Mouse (Mus musculus) myocyte (in vitro differentiated cells): Measurements from ENCODE around the gene Pabpc6. TPM values are rescaled to one million over a fixed set of nuclear protein-coding genes. Genes with fewer than 3 reads are reported as not detected.

Experiments
- H3K27me3 ChIP-seq: one replicate; pipeline ENCODE4 v1.6.1; 2011; ENCODE audit not compliant: control insufficient read depth, insufficient read depth, insufficient read length
- H3K36me3 ChIP-seq: one replicate; pipeline ENCODE4 v1.6.1; 2011; ENCODE audit not compliant: control insufficient read depth, insufficient read depth
- H3K4me2 ChIP-seq: one replicate; pipeline ENCODE4 v1.6.1; 2011; ENCODE audit warnings: low read depth, control low read depth
- H3K4me3 ChIP-seq: one replicate; pipeline ENCODE4 v1.5.1; 2011; ENCODE audit warnings: mild to moderate bottlenecking, control low read depth, moderate library complexity
- H3K79me2 ChIP-seq: one replicate; pipeline ENCODE4 v1.6.1; 2011; ENCODE audit not compliant: control insufficient read depth, insufficient read depth
- H3ac ChIP-seq: one replicate; pipeline ENCODE4 v1.6.1; 2011; ENCODE audit not compliant: control insufficient read depth, insufficient read length
- CEBPB ChIP-seq: IDR thresholded peaks from 2 replicates; pipeline ENCODE4 v1.6.1; 2011; ENCODE audit warnings: mild to moderate bottlenecking, moderate library complexity; ENCODE audit not compliant: poor library complexity, insufficient read depth, severe bottlenecking
- E2F4 ChIP-seq: IDR thresholded peaks from one replicate; pipeline ENCODE4 v1.6.1; 2011; ENCODE audit warnings: mild to moderate bottlenecking, control low read depth, moderate library complexity; ENCODE audit not compliant: insufficient read depth
- MAX ChIP-seq: IDR thresholded peaks from one replicate; pipeline ENCODE4 v1.6.1; 2011; ENCODE audit warnings: low read depth, mild to moderate bottlenecking, control low read depth
- MYOD1 ChIP-seq, 3 experiments: IDR thresholded peaks; one replicate each; pipeline ENCODE4 v1.6.1; 2011; ENCODE audit warnings: control low read depth in 2 of 3, low read depth in 2 of 3, mild to moderate bottlenecking in 2 of 3, moderate library complexity in 1 of 3; ENCODE audit not compliant: insufficient read length in 2 of 3, control insufficient read depth in 1 of 3
- MYOG ChIP-seq, 3 experiments: IDR thresholded peaks; one replicate each; pipeline ENCODE4 v1.6.1; 2011; ENCODE audit warnings: control low read depth in 2 of 3, low read depth in 2 of 3, mild to moderate bottlenecking in 2 of 3; ENCODE audit not compliant: insufficient read length in 2 of 3, control insufficient read depth in 1 of 3, insufficient read depth in 1 of 3
- POLR2A ChIP-seq: IDR thresholded peaks from one replicate; pipeline ENCODE4 v1.6.1; 2011; ENCODE audit warnings: low read depth, mild to moderate bottlenecking, control low read depth, moderate library complexity; ENCODE audit not compliant: insufficient read length
- POLR2AphosphoS2 ChIP-seq: IDR thresholded peaks from one replicate; pipeline ENCODE4 v1.6.1; 2011; ENCODE audit warnings: low read depth, control low read depth; ENCODE audit not compliant: insufficient read length
- REST ChIP-seq: IDR thresholded peaks from one replicate; pipeline ENCODE4 v1.6.1; 2011; ENCODE audit warnings: mild to moderate bottlenecking, control low read depth, moderate library complexity; ENCODE audit not compliant: insufficient read depth, insufficient read length
- SRF ChIP-seq: IDR thresholded peaks from one replicate; pipeline ENCODE4 v1.6.1; 2011; ENCODE audit warnings: low read depth; ENCODE audit not compliant: control insufficient read depth, insufficient read length
- TCF12 ChIP-seq: IDR thresholded peaks from one replicate; pipeline ENCODE4 v1.6.1; 2011; ENCODE audit warnings: mild to moderate bottlenecking, control low read depth; ENCODE audit not compliant: poor library complexity, insufficient read depth, severe bottlenecking
- TCF3 ChIP-seq: IDR thresholded peaks from one replicate; pipeline ENCODE4 v1.6.1; 2011; ENCODE audit warnings: low read depth, control low read depth; ENCODE audit not compliant: insufficient read length
- USF1 ChIP-seq: IDR thresholded peaks from one replicate; pipeline ENCODE4 v1.6.1; 2011; ENCODE audit warnings: low read depth, mild to moderate bottlenecking, control low read depth, moderate library complexity
- polyA plus RNA-seq: library from polyadenylated mRNA; unstranded; fragments of >200 nt; fragmentation: generic; extraction: Trizol; gene quantifications from one replicate; pipeline ENCODE4 v1.2.1, GENCODE M21; 2012; ENCODE audit warnings: missing spikeins

Gene Pabpc6
- polyA plus RNA-seq = not detected

DNA sequence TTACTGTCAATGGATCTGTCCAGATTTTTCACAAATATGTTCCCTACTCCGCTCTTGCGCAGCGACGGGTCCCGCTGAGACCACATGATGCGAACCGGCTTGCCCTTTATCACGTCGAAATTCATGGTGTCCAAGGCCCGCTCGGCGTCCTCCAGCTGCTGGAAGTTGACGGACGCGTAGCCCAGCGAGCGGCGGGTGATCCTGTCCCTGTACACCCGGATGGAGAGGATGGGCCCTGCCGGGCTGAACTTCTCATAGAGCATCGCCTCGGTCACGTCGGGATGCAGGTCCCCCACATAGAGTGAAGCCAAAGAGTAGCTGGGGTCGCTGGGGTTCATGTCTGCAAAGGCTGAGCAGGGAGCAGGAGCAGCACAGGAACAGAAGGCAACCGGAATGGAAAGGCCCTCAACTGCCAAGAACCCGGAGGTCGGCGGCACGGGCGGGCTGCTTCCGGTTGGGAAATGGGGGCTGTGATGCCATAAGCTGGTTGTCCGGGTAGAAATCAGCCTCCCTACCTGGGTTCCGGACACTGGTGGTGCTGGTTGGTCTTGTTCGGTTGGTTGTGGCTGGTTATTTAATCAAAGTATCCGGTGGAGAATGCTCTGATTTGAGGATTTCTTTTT, at the start of gene Pabpc6:
Pabpc6 (minus strand) TSS at position 435 of the 623 bp plus-strand sequence.
- Histone ChIP-seq H3K4me3 (no peak within 1 kb of the TSS), H3K79me2 (no peaks in the 10 kb centered on the region), H3K36me3 (no peaks in the 10 kb centered on the region), H3ac (no peak within 1 kb of the TSS), H3K4me2 (no peak within 1 kb of the TSS), H3K27me3 (no peaks in the 10 kb centered on the region)
- TF ChIP-seq MYOD1 (IDR thresholded peaks at IDR 0.05; ENCODE audit: control insufficient read depth in 1 of 3, insufficient read length in 2 of 3, low read depth in 2 of 3) (no peak), POLR2A (no peak), MYOG (IDR thresholded peaks at IDR 0.05; ENCODE audit: control insufficient read depth in 1 of 3, insufficient read depth in 1 of 3, insufficient read length in 2 of 3, low read depth in 2 of 3) (no peak), TCF12 (no peak), TCF3 (no peak), SRF (no peak), REST (no peak), POLR2AphosphoS2 (no peak), CEBPB (no peak), E2F4 (no peak), MAX (no peak), USF1 (no peak)

DNA sequence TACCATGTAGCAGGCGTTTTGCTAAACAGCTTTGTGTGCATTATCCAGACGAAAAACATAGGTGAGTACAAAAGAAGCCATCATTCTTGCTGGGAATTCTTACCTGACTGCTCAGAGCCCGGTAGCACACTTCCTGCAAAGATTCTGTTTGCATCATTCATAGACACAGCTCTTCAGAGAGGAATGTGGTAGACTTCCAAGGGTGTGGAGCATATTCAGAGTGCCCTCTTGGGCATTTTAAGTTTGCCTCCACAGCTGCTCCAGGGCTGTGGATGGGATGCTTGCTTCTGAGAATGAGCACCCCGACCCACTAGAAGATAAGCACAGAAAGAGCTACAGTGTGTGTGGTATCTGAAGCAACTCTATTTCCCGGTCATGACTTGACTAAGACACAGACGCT, 41.4 kb upstream of the Pabpc6 start:
- TF ChIP-seq USF1 (no peak), MYOD1 (IDR thresholded peaks at IDR 0.05; ENCODE audit: control insufficient read depth in 1 of 3, insufficient read length in 2 of 3, low read depth in 2 of 3) (no peak), TCF12 (no peak), POLR2AphosphoS2 (no peak), TCF3 (no peak), REST (no peak), SRF (no peak), MYOG (IDR thresholded peaks at IDR 0.05; ENCODE audit: control insufficient read depth in 1 of 3, insufficient read depth in 1 of 3, insufficient read length in 2 of 3, low read depth in 2 of 3) (no peak), POLR2A (no peak), MAX (no peak), CEBPB (no peak), E2F4 (no peak)
- Histone ChIP-seq H3K79me2 (no peaks in the 10 kb centered on the region), H3K36me3 (no peaks in the 10 kb centered on the region), H3K4me3 (no peak overlapping the region), H3ac (no peak overlapping the region), H3K4me2 (no peak overlapping the region), H3K27me3 (no peaks in the 10 kb centered on the region)

DNA sequence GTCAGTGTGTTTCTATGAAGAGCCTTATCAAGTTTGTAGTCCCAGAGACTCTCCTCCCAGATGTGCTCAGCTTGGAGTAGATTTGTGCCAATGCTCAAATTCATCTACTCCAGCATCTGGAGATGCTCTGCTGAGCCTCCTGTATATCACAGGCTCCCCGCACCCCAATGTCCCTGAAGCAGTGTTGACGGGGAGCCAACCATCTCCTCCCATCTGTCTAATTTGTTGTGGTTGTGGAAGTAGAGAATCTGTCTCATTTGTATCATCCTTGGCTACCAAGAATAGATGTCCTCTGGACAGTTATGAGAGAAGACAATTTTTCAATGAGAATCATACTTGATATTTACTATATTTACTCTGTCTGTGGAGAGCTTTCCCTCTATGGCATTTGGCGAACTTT, 39.4 kb upstream of the Pabpc6 start:
- TF ChIP-seq MAX (no peak), POLR2AphosphoS2 (no peak), MYOG (IDR thresholded peaks at IDR 0.05; ENCODE audit: control insufficient read depth in 1 of 3, insufficient read depth in 1 of 3, insufficient read length in 2 of 3, low read depth in 2 of 3) (no peak), TCF12 (no peak), CEBPB (no peak), E2F4 (no peak), TCF3 (no peak), REST (no peak), USF1 (no peak), POLR2A (no peak), SRF (no peak), MYOD1 (IDR thresholded peaks at IDR 0.05; ENCODE audit: control insufficient read depth in 1 of 3, insufficient read length in 2 of 3, low read depth in 2 of 3) (no peak)
- Histone ChIP-seq H3K4me2 (no peak overlapping the region), H3K36me3 (no peaks in the 10 kb centered on the region), H3K79me2 (no peaks in the 10 kb centered on the region), H3K27me3 (no peaks in the 10 kb centered on the region), H3ac (no peak overlapping the region), H3K4me3 (no peak overlapping the region)

DNA sequence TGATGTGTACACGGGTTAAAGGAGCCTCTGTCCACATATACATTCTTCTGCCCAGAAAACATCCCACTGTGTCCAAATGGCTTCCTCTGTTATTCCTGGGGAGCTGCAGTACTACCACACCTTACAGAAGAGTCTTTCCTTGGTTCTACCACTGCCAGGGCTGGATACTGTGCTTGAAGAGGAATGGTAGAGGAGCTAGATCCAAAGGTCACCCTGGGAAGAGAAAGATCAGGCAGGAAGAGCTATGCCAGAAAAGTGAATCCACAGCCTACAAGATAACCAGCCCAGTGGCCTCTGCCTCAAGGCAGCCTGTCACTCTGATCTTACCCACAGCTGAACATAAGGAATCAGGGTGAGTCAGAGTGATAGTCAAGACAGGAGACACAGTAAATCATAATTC, 37.8 kb upstream of the Pabpc6 start:
- Histone ChIP-seq H3K4me2 (no peak overlapping the region), H3K36me3 (no peaks in the 10 kb centered on the region), H3K27me3 (no peaks in the 10 kb centered on the region), H3K4me3 (no peak overlapping the region), H3ac (no peak overlapping the region), H3K79me2 (no peaks in the 10 kb centered on the region)
- no peak for TF ChIP-seq USF1
- TF ChIP-seq REST = no peak
- no peak for TF ChIP-seq MAX

DNA sequence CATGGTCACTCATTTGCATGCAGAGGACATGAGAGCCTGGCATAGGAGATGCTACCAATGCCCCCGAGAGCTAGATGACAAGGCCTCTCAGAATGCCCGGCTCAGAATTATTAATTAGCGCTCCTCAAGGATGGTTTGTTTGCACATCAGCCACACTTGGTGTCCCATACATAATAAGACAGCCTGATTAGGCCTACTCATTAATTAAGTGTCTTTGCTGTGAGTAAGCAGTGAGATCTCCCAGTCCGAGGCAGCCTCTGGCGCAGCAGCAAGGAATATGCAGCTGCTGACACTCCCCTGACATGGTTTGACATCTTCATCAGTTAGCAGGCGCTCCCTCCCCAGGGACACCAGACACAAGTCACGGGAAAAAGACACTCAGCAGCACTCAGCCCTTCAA, 28.2 kb upstream of the Pabpc6 start:
- Histone ChIP-seq H3K36me3 (no peaks in the 10 kb centered on the region), H3K79me2 (no peaks in the 10 kb centered on the region), H3K27me3 (no peaks in the 10 kb centered on the region), H3K4me3 (no peak overlapping the region), H3K4me2 (no peak overlapping the region), H3ac (no peak overlapping the region)
- no peak for TF ChIP-seq CEBPB
- TF ChIP-seq USF1 = no peak
- TF ChIP-seq POLR2A = no peak
